Mouse (Mus musculus): Measurements from ENCODE around the gene Samd4. TPM values are rescaled to one million over a fixed set of nuclear protein-coding genes. Genes with fewer than 3 reads are reported as not detected.

Samd4 gene
- polyA plus RNA-seq, 1 experiment from 2014 or later, result 0.34 TPM

DNA sequence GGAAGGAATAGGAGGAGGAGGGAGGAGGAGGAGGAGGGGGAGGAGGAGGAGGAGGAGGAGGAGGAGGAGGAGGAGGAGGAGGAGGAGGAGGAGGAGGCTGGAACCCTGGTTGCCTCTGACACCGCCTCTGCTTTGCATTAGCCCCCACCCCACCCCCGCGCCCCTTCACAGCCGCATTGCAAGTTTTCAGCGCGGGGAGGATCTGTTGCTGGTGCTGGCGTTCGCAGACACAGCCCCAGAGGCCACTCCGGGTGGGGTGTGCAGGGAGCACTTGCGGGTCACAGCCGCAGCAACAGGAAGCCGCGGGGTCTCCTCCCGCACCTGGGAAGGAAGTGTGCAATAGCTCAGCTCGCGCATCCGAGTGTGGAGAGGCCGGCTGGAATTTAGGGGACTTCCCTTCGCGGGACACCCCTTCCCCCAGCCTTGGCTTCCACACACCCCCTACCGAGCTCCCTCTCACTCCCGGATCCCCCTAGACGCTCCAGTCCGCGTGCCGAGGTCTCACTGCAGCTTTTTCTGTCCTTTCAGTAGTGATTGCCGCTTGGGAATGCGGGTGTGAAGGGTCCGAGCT, 1.3 kb downstream of the Samd4 start:
- Histone ChIP-seq H3K27ac (ENCODE audit: low read depth) (no peak overlapping the region), H3K9me3 (ENCODE audit: low read length) (no peaks in the 10 kb centered on the region), H3K4me1 (ENCODE audit: insufficient read depth) (peaks cover 4% of the 10 kb centered on the region; the same call in 1 of the 2 replicates), H3K36me3 (replicated peaks; ENCODE audit: insufficient read depth, low read length) (no peaks in the 10 kb centered on the region), H3K4me2 (ENCODE audit: low read depth, low read length) (peak overlapping the region; percentile 85), H3K4me3 (ENCODE audit: low read depth, low read length) (peak overlapping the region; percentile 51), H3K9ac (replicated peaks) (peak overlapping the region; percentile 48; the same call in 1 of the 2 replicates), H3K27me3 (ENCODE audit: insufficient read depth, low read length) (peaks cover 49% of the 10 kb centered on the region)
- TF ChIP-seq EP300 (IDR thresholded peaks at IDR 0.05; ENCODE audit: low read depth), result no peak
- no peak for TF ChIP-seq CTCF (IDR thresholded peaks at IDR 0.05; ENCODE audit: low read depth)
- ATAC-seq (no peak), DNase-seq (peak; percentile 33)
- under 1% methylated on average over 29 of the region's 29 CpGs for WGBS (ENCODE audit: insufficient replicate concordance)

DNA sequence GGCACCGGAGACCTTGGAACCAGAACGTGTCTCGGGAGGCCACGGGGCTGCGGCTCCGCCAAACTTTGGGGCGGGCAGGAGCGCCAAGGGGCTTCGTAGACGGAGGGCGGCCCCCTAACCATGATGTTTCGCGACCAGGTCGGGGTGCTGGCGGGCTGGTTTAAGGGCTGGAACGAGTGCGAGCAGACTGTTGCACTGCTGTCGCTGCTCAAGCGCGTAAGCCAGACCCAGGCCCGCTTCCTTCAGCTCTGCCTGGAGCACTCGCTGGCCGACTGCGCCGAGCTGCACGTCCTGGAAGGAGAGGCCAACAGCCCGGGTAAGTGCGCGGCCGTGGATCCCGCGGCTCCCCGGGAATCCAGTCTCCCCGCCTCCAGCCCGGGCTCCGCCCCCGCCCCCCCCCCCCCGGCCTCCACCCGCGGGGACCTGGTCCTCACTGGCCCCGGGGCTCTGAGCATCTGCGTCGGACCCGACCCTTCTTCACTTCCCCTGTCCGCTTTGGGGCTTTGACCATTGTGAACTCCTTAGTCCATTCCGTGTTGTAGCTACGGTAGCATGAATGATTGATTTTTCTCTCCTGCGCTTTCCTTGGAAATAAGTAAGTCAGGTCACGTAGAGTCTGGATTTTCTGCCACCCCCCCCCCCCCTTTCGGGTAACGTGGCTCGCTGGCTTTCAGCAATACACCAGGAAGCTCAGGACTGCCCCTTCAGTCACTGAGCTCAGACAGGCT, 2.2 kb downstream of the Samd4 start:
- WGBS (ENCODE audit: insufficient replicate concordance), result under 1% methylated on average over 40 of the region's 52 CpGs
- peak overlapping the region; percentile 27 for H3K9ac ChIP-seq (replicated peaks)
- peak overlapping the region; percentile 85 for H3K4me2 ChIP-seq (ENCODE audit: low read depth, low read length)

DNA sequence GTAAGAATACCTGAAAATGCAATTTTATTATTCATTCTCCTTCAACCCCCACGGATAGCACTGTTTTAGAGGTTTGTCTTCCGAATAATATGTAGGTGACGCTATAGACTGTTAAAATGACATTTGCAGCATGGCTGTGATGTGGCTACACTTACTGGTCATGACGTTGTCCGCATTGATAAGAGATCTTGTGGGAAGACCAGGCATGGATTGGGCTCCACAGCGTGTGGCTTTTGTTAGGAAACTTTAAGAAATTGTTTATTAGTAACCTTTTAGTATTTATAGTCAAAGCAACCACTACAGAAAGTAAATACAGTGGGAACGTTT, 2.7 kb downstream of the Samd4 start:
- peaks cover 46% of the 10 kb centered on the region for H3K27me3 ChIP-seq (ENCODE audit: insufficient read depth, low read length)
- ATAC-seq (no peak), DNase-seq (no peak)
- H3K9ac ChIP-seq (replicated peaks), result no peak overlapping the region
- H3K4me3 ChIP-seq (ENCODE audit: low read depth, low read length), result peak overlapping the region; percentile 51
- TF ChIP-seq EP300 (IDR thresholded peaks at IDR 0.05; ENCODE audit: low read depth) (no peak), CTCF (IDR thresholded peaks at IDR 0.05; ENCODE audit: low read depth) (0 out of 2 replicates have a peak, but pooled peaks have one; percentile 12)
- no peaks in the 10 kb centered on the region for H3K36me3 ChIP-seq (replicated peaks; ENCODE audit: insufficient read depth, low read length)
- no peaks in the 10 kb centered on the region for H3K9me3 ChIP-seq (ENCODE audit: low read length)
- H3K4me1 ChIP-seq (ENCODE audit: insufficient read depth), result peaks cover 4% of the 10 kb centered on the region; the same call in 1 of the 2 replicates
- H3K4me2 ChIP-seq (ENCODE audit: low read depth, low read length), result peak overlapping the region; percentile 85
- no peak overlapping the region for H3K27ac ChIP-seq (ENCODE audit: low read depth)
- 5% methylated on average over 7 of the region's 7 CpGs for whole genome bisulfite sequencing (ENCODE audit: insufficient replicate concordance)

More for the DNA sequence above, 2.2 kb downstream of the Samd4 start:
- DNase-seq (peak; percentile 46), ATAC-seq (no peak)
- no peaks in the 10 kb centered on the region for H3K36me3 ChIP-seq (replicated peaks; ENCODE audit: insufficient read depth, low read length)
- H3K27me3 ChIP-seq (ENCODE audit: insufficient read depth, low read length), result peaks cover 47% of the 10 kb centered on the region
- H3K4me3 ChIP-seq (ENCODE audit: low read depth, low read length), result peak overlapping the region; percentile 51
- H3K27ac ChIP-seq (ENCODE audit: low read depth), result peak overlapping the region; percentile 2; the same call in 1 of the 2 replicates
- H3K9me3 ChIP-seq (ENCODE audit: low read length), result no peaks in the 10 kb centered on the region
- no peak for TF ChIP-seq CTCF (IDR thresholded peaks at IDR 0.05; ENCODE audit: low read depth)
- TF ChIP-seq EP300 (IDR thresholded peaks at IDR 0.05; ENCODE audit: low read depth), result no peak
- H3K4me1 ChIP-seq (ENCODE audit: insufficient read depth), result peaks cover 4% of the 10 kb centered on the region; the same call in 1 of the 2 replicates

DNA sequence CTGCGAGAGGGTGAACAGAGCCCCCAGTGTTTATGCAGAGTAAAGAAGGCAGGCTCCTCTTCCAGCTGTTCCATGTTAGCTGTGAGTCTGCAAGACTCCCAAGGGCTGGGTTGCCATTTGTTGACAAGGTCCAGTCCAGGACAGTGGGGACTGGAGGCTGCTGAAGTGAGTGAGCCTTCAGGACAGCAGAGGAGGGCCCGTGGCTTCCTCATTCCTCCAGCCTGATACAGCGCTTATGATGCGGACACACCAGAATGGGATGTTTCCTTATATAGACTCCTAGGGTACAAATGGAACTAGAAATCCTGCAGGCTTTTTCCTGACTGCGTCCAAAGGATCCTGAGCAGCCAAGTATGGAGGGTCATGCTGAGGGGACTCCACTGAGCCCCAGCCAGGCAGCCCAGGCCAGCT, 3.2 kb downstream of the Samd4 start:
- no peaks in the 10 kb centered on the region for H3K36me3 ChIP-seq (replicated peaks; ENCODE audit: insufficient read depth, low read length)
- WGBS (ENCODE audit: insufficient replicate concordance), result 26% methylated on average over 5 of the region's 5 CpGs
- H3K4me2 ChIP-seq (ENCODE audit: low read depth, low read length), result peak overlapping the region; percentile 85
- DNase-seq (no peak), ATAC-seq (no peak)
- peaks cover 4% of the 10 kb centered on the region; the same call in 1 of the 2 replicates for H3K4me1 ChIP-seq (ENCODE audit: insufficient read depth)
- no peak overlapping the region for H3K27ac ChIP-seq (ENCODE audit: low read depth)
- H3K9me3 ChIP-seq (ENCODE audit: low read length), result no peaks in the 10 kb centered on the region
- TF ChIP-seq EP300 (IDR thresholded peaks at IDR 0.05; ENCODE audit: low read depth) (no peak), CTCF (IDR thresholded peaks at IDR 0.05; ENCODE audit: low read depth) (no peak)
- H3K9ac ChIP-seq (replicated peaks), result no peak overlapping the region
- H3K4me3 ChIP-seq (ENCODE audit: low read depth, low read length), result peak overlapping the region; percentile 51; the same call in 1 of the 2 replicates
- peaks cover 46% of the 10 kb centered on the region for H3K27me3 ChIP-seq (ENCODE audit: insufficient read depth, low read length)

DNA sequence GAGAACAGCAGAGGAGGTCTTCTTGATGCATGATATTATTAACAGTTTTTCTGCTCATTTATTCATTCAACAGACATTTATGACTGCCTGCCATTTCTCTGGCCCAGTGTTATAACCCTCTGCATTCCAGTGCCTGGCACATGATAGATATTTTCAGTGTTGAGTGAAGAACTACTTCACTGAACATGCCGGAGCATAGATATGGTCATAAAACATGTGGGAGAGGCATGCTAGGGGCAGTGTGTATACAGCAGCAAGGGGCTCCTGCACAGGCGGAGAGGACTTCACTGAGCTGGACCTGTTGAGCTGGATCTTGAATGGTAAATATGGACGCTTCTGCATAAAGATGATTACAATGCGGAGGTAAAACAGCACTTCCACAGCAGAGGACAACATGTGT, 6.4 kb downstream of the Samd4 start:
- Histone ChIP-seq H3K36me3 (replicated peaks; ENCODE audit: insufficient read depth, low read length) (no peaks in the 10 kb centered on the region), H3K4me3 (ENCODE audit: low read depth, low read length) (no peak overlapping the region), H3K9me3 (ENCODE audit: low read length) (no peaks in the 10 kb centered on the region), H3K27me3 (ENCODE audit: insufficient read depth, low read length) (peaks cover 20% of the 10 kb centered on the region), H3K9ac (replicated peaks) (no peak overlapping the region), H3K27ac (ENCODE audit: low read depth) (no peak overlapping the region), H3K4me1 (ENCODE audit: insufficient read depth) (peaks cover 3% of the 10 kb centered on the region; the same call in 1 of the 2 replicates), H3K4me2 (ENCODE audit: low read depth, low read length) (no peak overlapping the region)
- 76% methylated on average over 4 of the region's 4 CpGs for WGBS (ENCODE audit: insufficient replicate concordance)
- ATAC-seq (no peak), DNase-seq (no peak)
- TF ChIP-seq CTCF (IDR thresholded peaks at IDR 0.05; ENCODE audit: low read depth), result no peak
- no peak for TF ChIP-seq EP300 (IDR thresholded peaks at IDR 0.05; ENCODE audit: low read depth)

DNA sequence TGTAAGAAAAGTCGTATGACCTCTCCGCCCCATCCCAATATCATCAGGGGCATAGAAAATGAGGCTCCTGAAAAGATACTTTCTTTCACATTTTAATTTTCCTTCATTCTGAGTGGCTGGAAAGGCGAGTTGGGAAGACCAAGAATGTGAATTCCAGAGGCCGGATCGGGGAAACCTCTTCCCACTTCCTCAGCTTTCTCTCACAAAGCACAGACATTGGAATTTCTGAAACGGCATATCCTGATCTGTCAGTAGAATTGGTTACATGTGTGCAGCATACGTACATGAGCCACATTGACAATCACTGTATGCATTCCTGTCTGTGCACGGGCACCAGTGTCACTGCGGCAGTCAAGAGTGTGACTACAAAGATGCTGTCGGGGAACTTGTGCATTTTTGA, 11.3 kb downstream of the Samd4 start:
- no peaks in the 10 kb centered on the region for H3K4me1 ChIP-seq (ENCODE audit: insufficient read depth)
- no peak overlapping the region for H3K4me3 ChIP-seq (ENCODE audit: low read depth, low read length)
- no peak overlapping the region for H3K27ac ChIP-seq (ENCODE audit: low read depth)
- TF ChIP-seq CTCF (IDR thresholded peaks at IDR 0.05; ENCODE audit: low read depth) (no peak), EP300 (IDR thresholded peaks at IDR 0.05; ENCODE audit: low read depth) (no peak)
- H3K36me3 ChIP-seq (replicated peaks; ENCODE audit: insufficient read depth, low read length), result no peaks in the 10 kb centered on the region
- WGBS (ENCODE audit: insufficient replicate concordance), result 83% methylated on average over 10 of the region's 10 CpGs
- DNase-seq, result no peak
- H3K9ac ChIP-seq (replicated peaks), result no peak overlapping the region
- H3K9me3 ChIP-seq (ENCODE audit: low read length), result no peaks in the 10 kb centered on the region
- H3K4me2 ChIP-seq (ENCODE audit: low read depth, low read length), result no peak overlapping the region
- H3K27me3 ChIP-seq (ENCODE audit: insufficient read depth, low read length), result 0 out of 2 replicates have a peak, but pooled peaks cover 2% of the 10 kb centered on the region
- no peak for ATAC-seq
